Mouse (Mus musculus) right cerebral cortex, adult 18-20 months (tissue): Measurements from ENCODE around the gene Kansl1l.
"Not testable (repeated sequence)": the region's sequence is repeated elsewhere in the genome, so short reads cannot be mapped to it uniquely, and the experiment has no call there.

Experiments
- DNase-seq: peaks from one replicate; pipeline ENCODE4 v3.0.0; 2022; ENCODE audit warnings: mixed read lengths

Gene Kansl1l

GRCm38 (mm10) chr1:66816837-66817452 lies 417 bp downstream of the Kansl1l start:
- DNase-seq = peak; percentile 92

GRCm38 (mm10) chr1:66815941-66816777 lies 1.2 kb downstream of the Kansl1l start:
- DNase-seq = peak; percentile 72

- no peak for DNase-seq
Observed at GRCm38 (mm10) chr1:66814756-66815155, 2.6 kb downstream of the Kansl1l start.

- DNase-seq = no peak
Observed at GRCm38 (mm10) chr1:66813191-66813590, 4.2 kb downstream of the Kansl1l start.

- DNase-seq = no peak
Observed at GRCm38 (mm10) chr1:66806821-66807220, 10.5 kb downstream of the Kansl1l start.

GRCm38 (mm10) chr1:66805408-66805807 lies 12.0 kb downstream of the Kansl1l start:
- DNase-seq = no peak

DNA sequence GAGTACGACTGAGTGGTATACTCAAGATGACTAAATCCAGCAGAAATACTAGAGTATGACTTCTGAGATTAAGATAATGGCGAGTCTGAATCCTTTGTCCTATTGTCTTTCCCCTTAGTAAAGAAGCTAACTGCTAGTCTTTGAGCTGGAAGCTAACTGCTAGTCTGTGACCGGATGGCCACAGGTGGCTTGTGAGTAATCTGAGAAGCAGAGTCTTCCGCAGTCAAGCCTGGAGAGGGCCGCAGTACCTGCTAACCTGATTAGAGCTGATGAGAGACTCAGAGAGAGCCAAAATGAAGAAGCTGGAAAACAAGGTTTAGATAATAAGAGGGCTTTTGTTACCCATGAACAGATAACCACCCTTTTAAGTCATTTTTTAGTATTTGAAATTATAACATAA lies 12.7 kb downstream of the Kansl1l start:
- no peak for DNase-seq

GRCm38 (mm10) chr1:66797962-66798361 lies 19.4 kb downstream of the Kansl1l start:
- no peak for DNase-seq

DNA sequence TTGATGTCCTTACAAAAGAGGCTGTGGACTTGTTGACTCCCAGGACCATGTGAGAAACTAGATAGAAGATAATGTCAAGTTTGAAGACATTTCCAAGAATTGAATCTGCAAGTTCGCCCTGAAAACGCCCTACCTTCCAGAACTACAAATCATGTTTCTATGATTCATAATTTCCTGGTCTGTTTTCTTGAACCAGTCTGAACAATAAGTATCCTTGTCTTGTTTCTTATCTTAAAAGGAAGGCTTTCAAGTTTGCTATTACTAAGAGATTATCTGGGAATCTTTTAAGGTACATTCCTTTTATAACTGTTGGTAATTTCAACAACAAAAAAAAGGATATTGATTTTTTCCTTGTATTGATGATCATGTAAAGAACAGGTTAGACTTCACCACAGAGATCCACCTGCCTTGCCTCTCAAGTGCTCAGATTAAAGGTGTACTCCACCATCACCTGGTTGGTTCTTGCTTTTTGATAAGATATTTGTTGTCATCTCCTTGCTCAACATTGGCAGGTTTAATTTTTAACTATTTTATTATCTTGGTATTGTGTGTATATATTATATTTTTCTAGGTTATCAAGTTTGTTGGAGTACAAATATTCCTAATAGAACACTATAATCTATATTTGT lies 24.4 kb downstream of the Kansl1l start:
- DNase-seq = no peak

GRCm38 (mm10) chr1:66782296-66782695 lies 35.1 kb downstream of the Kansl1l start:
- no peak for DNase-seq

DNA sequence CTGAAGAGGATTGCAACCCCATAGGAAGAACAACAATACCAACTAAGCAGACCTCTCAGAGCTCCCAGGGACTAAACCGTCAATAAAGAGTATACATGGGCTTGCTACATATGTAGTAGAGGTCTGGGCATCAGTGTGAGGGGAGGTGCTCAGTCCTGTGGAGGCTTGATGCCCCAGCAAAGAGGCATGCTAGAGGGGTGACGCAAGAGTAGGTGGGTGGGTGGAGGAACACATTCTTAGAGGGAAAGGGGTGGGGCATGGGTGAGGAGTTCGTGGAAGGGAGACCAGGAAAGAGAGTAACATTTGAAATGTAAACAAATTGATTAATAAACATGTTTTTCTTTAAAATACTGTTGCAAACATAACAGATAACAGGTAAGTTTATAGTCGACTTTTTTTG lies 36.3 kb downstream of the Kansl1l start:
- DNase-seq = no peak

DNA sequence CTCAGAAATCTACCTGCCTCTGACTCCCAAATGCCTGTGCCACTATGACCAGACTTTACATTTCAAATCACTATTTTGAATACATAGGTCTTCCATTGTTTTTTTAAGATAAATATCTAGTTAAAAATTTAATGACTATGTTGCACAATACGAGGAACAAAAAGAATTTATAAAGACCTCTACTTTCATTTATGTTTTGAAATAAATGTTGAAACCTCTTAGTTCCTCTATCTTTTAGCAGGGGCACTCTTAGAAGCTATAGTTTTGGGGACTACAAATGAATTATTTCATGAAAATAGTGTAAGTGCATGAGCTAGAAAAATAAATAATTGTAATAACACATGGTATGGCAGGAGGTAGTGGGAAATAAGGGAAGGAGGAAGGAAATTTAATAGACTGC lies 38.6 kb downstream of the Kansl1l start:
- no peak for DNase-seq

DNA sequence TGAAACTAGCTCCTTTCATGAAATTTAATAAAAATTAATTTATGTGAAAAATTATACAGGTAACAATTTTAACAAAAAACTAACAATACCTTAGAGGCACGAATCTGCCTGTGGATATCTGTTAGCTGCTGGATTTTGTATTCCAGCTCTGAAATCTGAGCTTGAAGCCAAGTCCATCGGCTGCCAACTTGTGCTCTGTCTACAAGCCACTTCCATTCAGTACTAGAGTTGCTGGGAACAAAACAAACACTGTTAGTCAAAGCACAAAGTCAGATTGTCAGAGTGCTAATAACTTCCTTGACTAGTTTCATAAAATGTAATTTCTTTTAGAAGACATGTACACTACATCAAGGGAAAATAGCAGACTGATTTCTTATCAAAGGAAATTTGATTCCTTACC lies 39.5 kb downstream of the Kansl1l start:
- DNase-seq = no peak

DNA sequence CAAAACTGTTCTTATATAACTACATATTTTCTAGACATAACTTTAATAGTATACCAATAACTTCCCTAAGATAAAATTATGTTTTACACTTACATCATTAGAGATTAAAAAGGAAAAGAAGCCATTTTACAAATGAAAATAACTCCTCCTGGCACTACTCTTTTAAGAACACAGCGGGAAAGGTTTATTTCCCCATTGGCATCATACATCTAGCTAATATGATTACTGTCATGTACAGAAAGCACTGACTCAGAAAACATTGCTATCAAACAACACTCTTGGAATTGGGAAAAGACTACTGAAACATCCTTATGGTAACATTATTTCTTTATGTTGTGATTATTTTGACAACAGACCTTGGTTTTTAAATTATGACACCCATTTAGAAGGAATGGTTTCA lies 48.6 kb downstream of the Kansl1l start:
- DNase-seq = no peak

GRCm38 (mm10) chr1:66730581-66730980 lies 86.8 kb downstream of the Kansl1l start:
- no peak for DNase-seq

DNA sequence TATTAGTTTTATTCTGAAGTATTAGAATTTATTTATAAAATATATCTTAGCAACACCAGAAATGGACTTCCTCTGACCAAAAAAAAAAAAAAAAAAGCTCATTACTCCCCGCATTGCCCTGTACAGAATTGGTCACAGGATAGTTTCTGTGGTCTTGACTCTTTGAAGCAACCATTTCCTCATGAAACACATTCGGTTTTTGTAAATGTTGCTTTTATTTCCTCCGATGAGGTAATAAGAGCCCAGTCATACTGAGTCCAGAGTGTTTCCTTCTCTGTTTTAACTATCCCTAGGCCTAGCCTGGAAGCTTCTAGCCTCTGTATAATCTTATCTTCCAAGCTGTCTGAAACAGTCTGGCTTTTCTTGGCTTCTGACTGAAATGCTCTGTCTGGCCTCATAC lies 104.5 kb downstream of the Kansl1l start:
- no peak for DNase-seq

DNA sequence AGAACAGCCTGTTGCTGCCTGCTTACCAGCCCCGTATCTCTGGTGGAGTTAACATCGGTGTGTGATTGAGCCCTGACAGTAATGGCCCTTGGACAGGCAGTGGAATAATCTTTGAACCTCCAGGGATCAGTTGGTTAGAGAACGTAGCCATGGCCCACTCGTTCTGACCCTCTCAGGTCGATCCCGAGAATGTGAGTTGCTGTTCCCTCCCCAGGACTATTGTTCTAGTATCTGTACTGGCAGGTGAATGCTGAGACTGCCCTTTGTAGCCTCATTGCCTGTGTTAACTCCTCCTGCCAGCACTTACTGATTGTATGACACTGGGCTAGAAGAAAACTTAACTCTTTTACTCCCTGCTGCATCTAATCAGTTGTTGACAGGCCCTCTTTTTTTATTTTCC lies 112.8 kb downstream of the Kansl1l start:
- DNase-seq = no peak

DNA sequence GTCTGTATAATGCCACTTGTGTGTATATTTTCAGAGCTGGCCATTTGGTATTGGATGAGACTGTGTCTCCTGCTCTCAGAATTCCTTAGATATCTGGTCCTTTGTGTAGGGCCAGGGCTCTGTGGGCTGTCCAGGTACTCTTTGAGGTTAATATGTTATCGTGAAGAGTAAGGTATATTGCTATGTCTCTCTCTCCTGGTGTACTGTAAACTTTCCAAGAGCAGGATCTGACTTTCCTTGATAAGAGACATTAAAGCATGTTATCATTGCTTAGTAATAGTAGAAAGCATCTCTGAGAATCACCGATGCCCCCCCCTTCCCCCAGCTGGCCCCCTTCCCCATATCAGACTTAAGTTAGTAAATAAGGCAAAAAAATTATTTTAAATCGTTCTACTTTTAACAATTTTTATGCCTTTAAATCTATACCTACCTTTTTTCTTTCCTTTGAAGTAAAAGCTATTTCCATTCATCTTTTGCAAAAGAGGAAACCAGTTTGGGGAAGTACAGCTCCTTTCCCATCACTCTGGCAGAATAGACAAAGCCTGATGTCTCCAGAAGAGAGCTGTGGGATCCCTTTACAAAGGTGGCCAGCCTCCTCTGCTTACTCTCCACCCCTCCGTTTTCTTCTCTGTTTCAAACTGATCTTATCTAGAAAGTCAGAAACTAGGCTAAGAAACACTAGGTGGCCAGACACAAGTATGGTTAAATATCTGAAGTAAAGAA lies 114.6 kb downstream of the Kansl1l start:
- DNase-seq = no peak

- no peak for DNase-seq
Observed at GRCm38 (mm10) chr1:66701576-66701940, 115.8 kb downstream of the Kansl1l start.

GRCm38 (mm10) chr1:66700693-66701575 lies 116.4 kb downstream of the Kansl1l start, which contains the start of gene Rpe:
Rpe (plus strand) TSS chr1:66700831.
- DNase-seq = peak; percentile 93

DNA sequence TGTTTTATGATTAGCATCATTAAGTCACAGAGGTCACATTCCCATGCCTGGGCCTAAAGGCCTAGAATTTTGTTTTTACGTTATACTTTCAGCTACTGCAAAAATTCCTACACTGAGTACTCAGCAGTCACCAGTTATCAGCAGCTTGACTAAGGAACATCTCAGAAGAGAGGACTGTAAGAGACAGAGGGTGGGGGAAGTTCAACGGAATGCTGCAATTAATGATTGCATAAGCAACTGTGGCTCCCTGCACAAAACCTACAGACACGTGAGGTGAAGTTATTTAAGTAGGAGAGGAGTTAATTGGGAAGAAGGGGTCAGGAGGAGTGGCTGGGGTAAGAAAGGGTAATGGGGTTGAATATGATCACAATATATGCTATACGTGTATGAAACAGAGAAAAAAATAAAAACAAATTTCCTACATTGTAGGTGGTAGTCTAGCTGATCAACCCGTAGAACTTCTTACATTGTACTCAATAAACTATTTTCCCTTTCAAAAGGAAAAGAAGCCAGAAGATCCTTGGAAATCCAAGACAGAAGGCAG lies 117.1 kb downstream of the Kansl1l start:
- no peak for DNase-seq

DNA sequence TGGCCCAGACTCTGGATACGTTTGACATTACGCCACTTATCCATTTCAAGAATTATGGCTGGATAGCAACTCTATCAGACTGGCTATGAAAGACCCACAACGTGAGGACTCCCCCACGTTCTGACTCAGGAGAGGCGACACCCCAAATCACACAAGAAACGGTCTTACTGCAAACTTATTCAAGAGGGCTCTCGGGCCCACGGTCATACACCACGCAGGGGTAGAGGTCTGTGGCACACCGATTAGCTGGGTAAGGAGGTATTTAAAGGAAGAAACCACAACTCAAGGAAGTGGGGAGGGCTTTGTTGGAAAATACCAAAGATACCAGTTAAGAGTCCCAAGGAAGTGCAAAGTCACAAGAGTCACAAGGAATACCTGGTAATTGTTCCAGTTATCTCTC lies 117.7 kb downstream of the Kansl1l start:
- not testable (repeated sequence) for DNase-seq
